Mouse (Mus musculus): ENCODE measurements at regions not wholly inside any gene's neighbourhood (a gene's known extent, or its start where the extent isn't known, plus 50 kb on each side); places are given as distances from the start of the nearest gene placed in this dataset.

DNA sequence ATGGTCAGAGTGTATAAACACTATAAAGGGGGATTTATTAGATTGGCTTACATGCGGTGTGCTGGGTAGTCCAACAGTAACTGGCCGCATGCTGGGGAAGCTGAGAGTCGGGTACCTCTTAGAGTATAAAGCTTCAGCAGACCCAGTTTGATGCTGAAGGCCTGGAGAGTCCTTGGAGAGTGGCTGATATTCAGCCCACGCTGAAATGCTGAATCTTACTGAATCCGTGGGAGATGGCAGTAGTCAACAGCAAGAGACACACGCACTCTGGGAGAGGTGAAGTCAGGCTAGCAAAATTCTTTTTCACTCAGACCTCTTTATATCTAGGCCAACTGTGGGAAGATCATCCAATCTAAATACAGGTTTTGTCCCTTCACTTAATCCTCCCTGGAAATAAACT lies 214.1 kb upstream of the Tsc22d2 start:
- TF ChIP-seq CTCF (IDR thresholded peaks at IDR 0.05; ENCODE audit: low read depth) (no peak), EP300 (IDR thresholded peaks at IDR 0.05; ENCODE audit: low read depth) (no peak)
- Histone ChIP-seq H3K27ac (no peak overlapping the region), H3K36me3 (replicated peaks; ENCODE audit: control insufficient read depth, insufficient read depth, low read depth) (no peaks in the 10 kb centered on the region), H3K27me3 (ENCODE audit: control insufficient read depth, insufficient read depth, low read length) (no peaks in the 10 kb centered on the region), H3K9ac (replicated peaks) (no peak overlapping the region), H3K4me1 (replicated peaks; ENCODE audit: control insufficient read depth in 2 of 2, insufficient read depth in 2 of 2, low read length in 1 of 2) (no peaks in the 10 kb centered on the region), H3K4me2 (ENCODE audit: low read depth) (no peak overlapping the region), H3K9me3 (ENCODE audit: control insufficient read depth, low read length) (no peaks in the 10 kb centered on the region), H3K4me3 (ENCODE audit: insufficient read depth in 1 of 2, low read depth in 2 of 2, low read length in 2 of 2) (no peak overlapping the region)
- ATAC-seq (ENCODE audit: insufficient read depth) (no peak), DNase-seq (ENCODE audit: low read depth in 3 of 3, low spot score in 3 of 3) (no peak)
- 68% methylated on average over 6 of the region's 6 CpGs for WGBS (ENCODE audit: insufficient replicate concordance)

DNA sequence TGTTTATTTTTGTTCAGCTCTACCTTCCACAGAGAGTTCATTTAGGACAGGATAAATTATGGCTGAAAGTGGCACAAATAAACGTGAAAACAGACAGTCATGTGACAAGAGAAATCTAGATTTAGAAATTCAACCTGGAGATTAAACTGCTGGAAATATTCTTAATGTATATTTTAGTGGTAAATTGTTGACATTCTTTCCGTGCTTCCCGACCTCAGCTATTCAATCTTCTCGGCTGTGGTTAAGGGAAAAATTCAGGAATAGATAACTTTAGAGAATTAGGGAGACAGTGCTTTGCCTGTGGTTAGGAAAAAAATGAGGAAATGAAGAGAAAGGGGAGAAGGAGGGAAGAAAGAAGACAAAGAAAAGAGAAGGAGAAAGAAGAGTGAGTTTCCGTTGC lies 211.7 kb upstream of the Tsc22d2 start:
- no peaks in the 10 kb centered on the region for H3K9me3 ChIP-seq (ENCODE audit: control insufficient read depth, low read length)
- no peak for TF ChIP-seq CTCF (IDR thresholded peaks at IDR 0.05; ENCODE audit: low read depth)
- TF ChIP-seq EP300 (IDR thresholded peaks at IDR 0.05; ENCODE audit: low read depth) = no peak
- no peak overlapping the region for H3K4me2 ChIP-seq (ENCODE audit: low read depth)
- ATAC-seq (ENCODE audit: insufficient read depth) = no peak
- H3K4me1 ChIP-seq (replicated peaks; ENCODE audit: control insufficient read depth in 2 of 2, insufficient read depth in 2 of 2, low read length in 1 of 2) = no peaks in the 10 kb centered on the region
- no peaks in the 10 kb centered on the region for H3K36me3 ChIP-seq (replicated peaks; ENCODE audit: control insufficient read depth, insufficient read depth, low read depth)
- DNase-seq (ENCODE audit: low read depth in 3 of 3, low spot score in 3 of 3) = no peak
- H3K27me3 ChIP-seq (ENCODE audit: control insufficient read depth, insufficient read depth, low read length) = no peaks in the 10 kb centered on the region
- no peak overlapping the region for H3K9ac ChIP-seq (replicated peaks)
- H3K27ac ChIP-seq = no peak overlapping the region
- no peak overlapping the region for H3K4me3 ChIP-seq (ENCODE audit: insufficient read depth in 1 of 2, low read depth in 2 of 2, low read length in 2 of 2)
- WGBS (ENCODE audit: insufficient replicate concordance) = 37% methylated on average over 5 of the region's 5 CpGs

DNA sequence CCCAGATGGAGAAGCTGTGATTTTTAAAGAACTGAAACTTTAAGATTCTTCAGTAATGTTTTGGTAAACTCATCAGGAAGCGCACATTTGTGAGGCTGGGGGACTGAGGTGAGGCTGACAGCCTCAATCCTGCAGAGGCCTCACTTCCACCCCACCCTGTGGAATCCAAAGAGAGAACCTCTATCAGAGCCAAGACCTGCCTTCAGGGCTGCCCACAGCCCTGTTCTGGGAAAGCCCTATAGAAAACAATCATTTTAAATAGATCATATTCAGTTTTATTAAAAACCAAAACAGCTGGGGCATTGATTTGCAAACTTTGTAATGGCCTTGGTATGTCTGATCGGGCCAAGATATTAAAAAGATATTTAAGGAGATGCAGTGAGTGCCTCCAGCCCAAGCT lies 210.7 kb upstream of the Tsc22d2 start:
- no peak for TF ChIP-seq CTCF (IDR thresholded peaks at IDR 0.05; ENCODE audit: low read depth)
- no peak for TF ChIP-seq EP300 (IDR thresholded peaks at IDR 0.05; ENCODE audit: low read depth)
- WGBS (ENCODE audit: insufficient replicate concordance) = 64% methylated on average over 2 of the region's 2 CpGs

DNA sequence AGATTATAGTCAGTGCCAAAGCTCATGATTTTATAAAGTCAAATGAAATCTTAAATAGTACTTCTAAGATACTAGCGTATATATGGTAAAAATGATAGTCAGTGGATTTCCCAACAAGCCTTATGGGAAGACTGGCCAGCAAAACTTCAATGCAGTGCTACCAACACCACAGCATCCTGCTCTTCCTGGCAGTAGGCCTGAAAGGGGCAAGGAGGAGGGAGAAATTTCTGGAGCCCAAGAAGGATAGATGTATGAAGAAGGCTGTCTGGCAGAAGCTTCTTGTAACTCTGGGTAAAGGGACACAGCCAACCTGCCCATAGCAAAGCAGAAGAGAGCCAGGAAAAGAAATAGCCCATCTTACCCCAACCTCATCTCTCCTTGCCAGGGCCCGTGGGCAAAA lies 209.0 kb upstream of the Tsc22d2 start:
- no peak for TF ChIP-seq EP300 (IDR thresholded peaks at IDR 0.05; ENCODE audit: low read depth)
- TF ChIP-seq CTCF (IDR thresholded peaks at IDR 0.05; ENCODE audit: low read depth) = no peak
- WGBS (ENCODE audit: insufficient replicate concordance) = 51% methylated on average over 2 of the region's 2 CpGs
- Histone ChIP-seq H3K9me3 (ENCODE audit: control insufficient read depth, low read length) (no peaks in the 10 kb centered on the region), H3K4me1 (replicated peaks; ENCODE audit: control insufficient read depth in 2 of 2, insufficient read depth in 2 of 2, low read length in 1 of 2) (no peaks in the 10 kb centered on the region), H3K9ac (replicated peaks) (no peak overlapping the region), H3K36me3 (replicated peaks; ENCODE audit: control insufficient read depth, insufficient read depth, low read depth) (no peaks in the 10 kb centered on the region), H3K27me3 (ENCODE audit: control insufficient read depth, insufficient read depth, low read length) (no peaks in the 10 kb centered on the region), H3K27ac (no peak overlapping the region), H3K4me3 (ENCODE audit: insufficient read depth in 1 of 2, low read depth in 2 of 2, low read length in 2 of 2) (no peak overlapping the region), H3K4me2 (ENCODE audit: low read depth) (no peak overlapping the region)
- ATAC-seq (ENCODE audit: insufficient read depth) = no peak
- no peak for DNase-seq (ENCODE audit: low read depth in 3 of 3, low spot score in 3 of 3)

More for the DNA sequence above, 210.7 kb upstream of the Tsc22d2 start:
- H3K9me3 ChIP-seq (ENCODE audit: control insufficient read depth, low read length) = no peaks in the 10 kb centered on the region
- no peaks in the 10 kb centered on the region for H3K36me3 ChIP-seq (replicated peaks; ENCODE audit: control insufficient read depth, insufficient read depth, low read depth)
- ATAC-seq (ENCODE audit: insufficient read depth) (no peak), DNase-seq (ENCODE audit: low read depth in 3 of 3, low spot score in 3 of 3) (no peak)
- H3K27ac ChIP-seq = no peak overlapping the region
- H3K4me1 ChIP-seq (replicated peaks; ENCODE audit: control insufficient read depth in 2 of 2, insufficient read depth in 2 of 2, low read length in 1 of 2) = no peaks in the 10 kb centered on the region
- H3K4me3 ChIP-seq (ENCODE audit: insufficient read depth in 1 of 2, low read depth in 2 of 2, low read length in 2 of 2) = no peak overlapping the region
- no peaks in the 10 kb centered on the region for H3K27me3 ChIP-seq (ENCODE audit: control insufficient read depth, insufficient read depth, low read length)
- H3K9ac ChIP-seq (replicated peaks) = no peak overlapping the region
- H3K4me2 ChIP-seq (ENCODE audit: low read depth) = no peak overlapping the region

DNA sequence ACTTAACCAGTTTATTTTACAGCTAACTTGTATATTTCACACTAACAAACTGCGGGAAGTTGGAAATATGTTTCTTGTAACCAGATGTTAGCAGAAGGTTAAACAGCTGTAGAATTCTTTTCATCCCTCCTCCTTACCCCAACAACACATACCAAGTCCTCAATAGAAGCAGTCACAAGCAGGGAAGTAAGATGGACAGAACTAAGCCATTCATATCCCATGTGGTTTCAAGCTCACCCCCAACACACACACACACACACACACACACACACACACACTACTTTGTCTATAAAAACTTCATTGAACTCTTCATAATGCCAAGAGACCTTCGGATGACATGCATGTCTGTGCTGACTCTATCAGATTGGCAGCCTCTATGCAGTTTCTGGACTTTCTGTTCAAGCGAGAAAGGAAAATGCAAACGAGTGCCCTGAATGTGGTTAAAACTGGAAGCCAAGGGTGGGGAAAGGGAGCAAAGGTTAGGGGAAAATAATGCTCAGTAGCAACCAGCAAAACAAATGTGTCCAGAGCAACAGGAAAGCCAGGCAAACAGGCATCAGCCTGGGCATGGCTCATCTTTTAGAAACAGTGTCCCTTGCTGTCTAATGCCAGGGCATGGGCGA lies 207.6 kb upstream of the Tsc22d2 start:
- ATAC-seq (ENCODE audit: insufficient read depth) (no peak), DNase-seq (ENCODE audit: low read depth in 3 of 3, low spot score in 3 of 3) (no peak)
- Histone ChIP-seq H3K4me2 (ENCODE audit: low read depth) (no peak overlapping the region), H3K27me3 (ENCODE audit: control insufficient read depth, insufficient read depth, low read length) (no peaks in the 10 kb centered on the region), H3K4me1 (replicated peaks; ENCODE audit: control insufficient read depth in 2 of 2, insufficient read depth in 2 of 2, low read length in 1 of 2) (no peaks in the 10 kb centered on the region), H3K9me3 (ENCODE audit: control insufficient read depth, low read length) (no peaks in the 10 kb centered on the region), H3K36me3 (replicated peaks; ENCODE audit: control insufficient read depth, insufficient read depth, low read depth) (no peaks in the 10 kb centered on the region), H3K4me3 (ENCODE audit: insufficient read depth in 1 of 2, low read depth in 2 of 2, low read length in 2 of 2) (no peak overlapping the region), H3K9ac (replicated peaks) (no peak overlapping the region), H3K27ac (no peak overlapping the region)
- TF ChIP-seq CTCF (IDR thresholded peaks at IDR 0.05; ENCODE audit: low read depth) (no peak), EP300 (IDR thresholded peaks at IDR 0.05; ENCODE audit: low read depth) (no peak)
- WGBS (ENCODE audit: insufficient replicate concordance) = 48% methylated on average over 5 of the region's 5 CpGs

Measured in liver, embryonic 14.5 days (tissue).